Mouse (Mus musculus) erythroblast, embryonic 14.5 days (primary cell): ENCODE measurements at regions not wholly inside any gene's neighbourhood (a gene's known extent, or its start where the extent isn't known, plus 50 kb on each side); places are given as distances from the start of the nearest gene placed in this dataset.

ENCODE experiments used
- GATA1 ChIP-seq: IDR thresholded peaks from 2 replicates; pipeline ENCODE4 v1.6.1; 2012; ENCODE audit warnings: low read length, inconsistent platforms, mixed read lengths
- TAL1 ChIP-seq: IDR thresholded peaks from 3 replicates; pipeline ENCODE4 v1.6.1; 2012; ENCODE audit warnings: low read length, inconsistent platforms, mixed read lengths

- TF ChIP-seq GATA1 (no peak), TAL1 (no peak)
These were observed 116.7 kb downstream of the Dmrta2 start for GRCm38 (mm10) chr4:110094541-110094940.
